Mouse (Mus musculus) adrenal gland, postnatal 10 days (tissue): Measurements from ENCODE around the gene Ppp1r3f. TPM values are rescaled to one million over a fixed set of nuclear protein-coding genes. Genes with fewer than 3 reads are reported as not detected.

Experiments used
- DNase-seq: peaks from one replicate; pipeline ENCODE4 v3.0.0; 2021; ENCODE audit warnings: mixed read lengths
- total RNA-seq, 2 experiments: library from RNA; stranded (reverse); gene quantifications; 2 replicates each; pipeline ENCODE4 v1.2.3; 2021

Gene Ppp1r3f
- total RNA-seq, 2 experiments from 2014 or later: 3.2 to 3.5 TPM

GRCm38 (mm10) chrX:7553474-7553873, 20.6 kb downstream of the Ppp1r3f start:
- DNase-seq: no peak

- DNase-seq: no peak
These were observed 49.1 kb downstream of the Ppp1r3f start for GRCm38 (mm10) chrX:7524961-7525360.

Other genes starting within 250 kb of the Ppp1r3f start
- gene Usp27x, start 198.5 kb downstream of the Ppp1r3f start, total RNA-seq: 10 to 100 TPM; 14.9 to 16.5 TPM
- under 1 TPM; 0.30 to 0.45 TPM for gene Foxp3, start 639 bp downstream of the Ppp1r3f start, total RNA-seq
- gene Ccdc22, start 31.2 kb upstream of the Ppp1r3f start, total RNA-seq: 10 to 100 TPM; 17.8 to 20.1 TPM
- not detected for gene Cacna1f, start 32.8 kb upstream of the Ppp1r3f start, total RNA-seq
- gene Syp, start 64.2 kb upstream of the Ppp1r3f start, total RNA-seq: 10 to 100 TPM; 44.4 to 58.6 TPM
- gene Prickle3, start 83.0 kb upstream of the Ppp1r3f start, total RNA-seq: 10 to 100 TPM in 1 of 2 experiments, 1 to 10 TPM in 1; 9.2 to 18.0 TPM
- gene Plp2, start 97.1 kb upstream of the Ppp1r3f start, total RNA-seq: 10 to 100 TPM; 71.5 to 72.6 TPM
- gene Magix, start 107.0 kb upstream of the Ppp1r3f start, total RNA-seq: 1 to 10 TPM; 5.3 to 5.8 TPM
- 10 to 100 TPM; 38.0 to 40.1 TPM for gene Gpkow, start 122.8 kb upstream of the Ppp1r3f start, total RNA-seq
- gene Wdr45, start 140.1 kb upstream of the Ppp1r3f start, total RNA-seq: 10 to 100 TPM; 57.2 to 57.5 TPM
- gene Gm45208, start 148.0 kb upstream of the Ppp1r3f start, total RNA-seq: not detected
- gene Praf2, start 154.2 kb upstream of the Ppp1r3f start, total RNA-seq: 10 to 100 TPM; 12.3 to 13.9 TPM
- gene Ccdc120, start 176.6 kb upstream of the Ppp1r3f start, total RNA-seq: 1 to 10 TPM; 5.2 to 6.9 TPM
- gene Tfe3, start 188.3 kb upstream of the Ppp1r3f start, total RNA-seq: 10 to 100 TPM; 35.7 to 39.3 TPM
- gene Gripap1, start 215.5 kb upstream of the Ppp1r3f start, total RNA-seq: 10 to 100 TPM; 34.2 to 48.2 TPM
- gene Kcnd1, start 248.0 kb upstream of the Ppp1r3f start, total RNA-seq: 1 to 10 TPM; 1.2 to 2.1 TPM